Mouse (Mus musculus) MEL (cell line): Measurements from ENCODE around the gene Ntrk3.

ENCODE experiments used
- CTCF ChIP-seq, 3 experiments: IDR thresholded peaks in 2 of 3; conservative IDR thresholded peaks in 1 of 3; 2 replicates each; pipeline ENCODE4 v1.5.1; 2011 to 2012; ENCODE audit warnings: low read length in 3 of 3, low read depth in 2 of 3, mild to moderate bottlenecking in 2 of 3, improper control_type of control experiment in 1 of 3, inconsistent platforms in 1 of 3, mixed read lengths in 1 of 3, moderate library complexity in 1 of 3; ENCODE audit not compliant: control insufficient read depth in 1 of 3, insufficient read depth in 1 of 3, poor library complexity in 1 of 3, severe bottlenecking in 1 of 3
- EP300 ChIP-seq, 2 experiments: IDR thresholded peaks; 2 replicates each; pipeline ENCODE4 v1.6.1; 2011; ENCODE audit warnings: improper control_type of control experiment in 2 of 2, low read length in 2 of 2, low read depth in 1 of 2, mild to moderate bottlenecking in 1 of 2
- POLR2A ChIP-seq, 2 experiments: IDR thresholded peaks; 2 replicates each; pipeline ENCODE4 v1.6.1; 2011 to 2012; ENCODE audit warnings: low read length in 2 of 2, mild to moderate bottlenecking in 2 of 2, control low read depth in 1 of 2, improper control_type of control experiment in 1 of 2, low read depth in 1 of 2, moderate library complexity in 1 of 2; ENCODE audit not compliant: control insufficient read depth in 1 of 2, insufficient read depth in 1 of 2, poor library complexity in 1 of 2
- POLR2AphosphoS2 ChIP-seq: IDR thresholded peaks from 2 replicates; pipeline ENCODE4 v1.6.1; 2011; ENCODE audit warnings: low read length, improper control_type of control experiment
- ZNF384 ChIP-seq: IDR thresholded peaks from 2 replicates; pipeline ENCODE4 v1.6.1; 2012; ENCODE audit warnings: low read depth, mild to moderate bottlenecking, inconsistent platforms, low read length, improper control_type of control experiment

DNA sequence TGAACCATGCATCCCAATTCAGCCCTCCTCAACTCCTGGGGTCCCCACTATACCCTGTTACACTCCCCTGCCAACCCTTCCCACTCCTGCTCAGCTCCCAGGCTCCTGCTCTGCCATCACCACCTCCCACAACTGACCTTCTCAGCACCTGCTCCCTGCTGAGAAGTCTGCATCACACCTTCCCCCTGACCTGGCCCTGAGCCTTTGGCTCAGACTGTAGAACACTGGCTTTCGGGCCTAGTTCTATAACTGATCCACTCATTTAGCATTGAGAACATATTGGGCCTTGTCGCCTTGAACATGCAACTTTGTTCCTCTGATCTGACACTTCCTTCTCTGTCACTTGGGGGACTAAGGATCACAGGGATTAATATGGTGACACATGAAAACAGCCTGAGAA lies 152.9 kb downstream of the Ntrk3 start:
- TF ChIP-seq EP300 (IDR thresholded peaks at IDR 0.05; ENCODE audit: low read depth in 1 of 2, low read length in 2 of 2), result no peak
- TF ChIP-seq POLR2A (IDR thresholded peaks at IDR 0.05; ENCODE audit: control insufficient read depth in 1 of 2, insufficient read depth in 1 of 2, low read depth in 1 of 2, low read length in 2 of 2, poor library complexity in 1 of 2), result no peak
- no peak for TF ChIP-seq POLR2AphosphoS2
- no peak for TF ChIP-seq ZNF384
- TF ChIP-seq CTCF (IDR thresholded peaks at IDR 0.05 in 2 of 3, conservative IDR thresholded peaks at IDR 0.05 in 1 of 3; ENCODE audit: control insufficient read depth in 1 of 3, insufficient read depth in 1 of 3, low read depth in 2 of 3, low read length in 3 of 3, poor library complexity in 1 of 3, severe bottlenecking in 1 of 3), result no peak
